Comparison of ENCODE assay signal across 8 mouse cellular contexts in the genomic region with DNA sequence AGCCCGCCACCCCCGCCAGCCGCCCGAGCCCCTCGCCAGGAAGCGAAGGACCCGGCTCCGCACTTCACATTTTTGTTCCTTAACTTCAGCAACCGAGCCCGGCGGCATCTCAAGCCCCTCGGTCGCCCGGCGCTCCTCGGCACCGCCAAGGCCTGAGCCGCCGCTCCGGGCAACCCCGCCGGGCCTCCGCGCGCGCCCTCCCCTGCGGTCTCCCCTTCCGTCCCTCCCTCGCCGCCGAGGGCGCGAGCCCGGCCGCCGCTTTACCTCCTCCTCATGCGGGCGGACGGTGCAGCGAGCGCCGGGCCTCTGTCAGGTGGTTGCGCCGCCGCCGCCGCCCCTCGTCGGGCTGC. TPM values are rescaled to one million over a fixed set of nuclear protein-coding genes. Genes with fewer than 3 reads are reported as not detected.
DNase-seq lines count a peak whose midpoint lies in the region; ATAC-seq and TF ChIP-seq lines count a peak whose summit lies in the region.

No protein-coding gene starts in this region.

- under 1% methylated on average over 49 of the region's 49 CpGs for WGBS in heart, embryonic 16.5 days
- WGBS in liver, embryonic 15.5 days (ENCODE audit: insufficient replicate concordance): under 1% methylated on average over 44 of the region's 49 CpGs
- WGBS in small intestine, adult 2 months: under 1% methylated on average over 46 of the region's 49 CpGs

- peak overlapping the region; percentile 65 for H3K4me2 ChIP-seq in heart, embryonic 16.5 days (ENCODE audit: low read depth, low read length)
- H3K4me2 ChIP-seq in liver, embryonic 15.5 days: peak overlapping the region; percentile 87

- H3K27ac ChIP-seq in heart, embryonic 16.5 days (ENCODE audit: low read length): peak overlapping the region; percentile 92
- peak overlapping the region; percentile 95 for H3K27ac ChIP-seq in liver, embryonic 15.5 days (replicated peaks)
- peak overlapping the region; percentile 54 for H3K27ac ChIP-seq in small intestine, adult 2 months (ENCODE audit: insufficient read depth, low read depth, low read length)

- no peaks in the 10 kb centered on the region for H3K27me3 ChIP-seq in heart, embryonic 16.5 days (ENCODE audit: control insufficient read depth, insufficient read depth, low read length)
- no peaks in the 10 kb centered on the region for H3K27me3 ChIP-seq in liver, embryonic 15.5 days
- no peaks in the 10 kb centered on the region for H3K27me3 ChIP-seq in small intestine, adult 2 months (ENCODE audit: control insufficient read depth, insufficient read depth, low read length)

- ATAC-seq in frontal cortex, adult (ENCODE audit: low TSS enrichment): peak; percentile 39
- peak; percentile 52 for ATAC-seq in heart, embryonic 16.5 days (replicated peaks; ENCODE audit: extremely low read depth, insufficient read depth, low FRiP score)
- ATAC-seq in liver, embryonic 15.5 days (ENCODE audit: insufficient read depth): peak; percentile 60

- no peaks in the 10 kb centered on the region for H3K9me3 ChIP-seq in heart, embryonic 16.5 days (replicated peaks; ENCODE audit: control insufficient read depth, low read length)
- H3K9me3 ChIP-seq in liver, embryonic 15.5 days (replicated peaks): no peaks in the 10 kb centered on the region

- peaks cover 21% of the 10 kb centered on the region for H3K4me1 ChIP-seq in heart, embryonic 16.5 days (ENCODE audit: control insufficient read depth, insufficient read depth, low read length)
- peaks cover 42% of the 10 kb centered on the region for H3K4me1 ChIP-seq in liver, embryonic 15.5 days (replicated peaks)
- H3K4me1 ChIP-seq in small intestine, adult 2 months (ENCODE audit: control insufficient read depth, insufficient read depth, insufficient read length, low read length): peaks cover 5% of the 10 kb centered on the region; the same call in 1 of the 2 replicates

- no peak for TF ChIP-seq POLR2A in small intestine, adult 2 months (IDR thresholded peaks at IDR 0.05; ENCODE audit: low read depth, low read length)

- H3K9ac ChIP-seq in heart, embryonic 16.5 days (ENCODE audit: low read length): peak overlapping the region; percentile 97
- peak overlapping the region; percentile 96 for H3K9ac ChIP-seq in liver, embryonic 15.5 days

- no peak for DNase-seq in frontal cortex, adult 2 months (ENCODE audit: extremely low spot score in 1 of 2, low spot score in 1 of 2)
- DNase-seq in urinary bladder, postnatal 25 days (ENCODE audit: low spot score): peak; percentile 48
- DNase-seq in urinary bladder, postnatal 10 days (ENCODE audit: low spot score): no peak
- DNase-seq in cerebellum, postnatal 36 days: no peak

- H3K4me3 ChIP-seq in heart, embryonic 16.5 days (ENCODE audit: low read length): peak overlapping the region; percentile 95
- peak overlapping the region; percentile 96 for H3K4me3 ChIP-seq in liver, embryonic 15.5 days (replicated peaks)
- H3K4me3 ChIP-seq in small intestine, adult 2 months (ENCODE audit: low read depth, low read length): peak overlapping the region; percentile 92

- TF ChIP-seq CTCF in small intestine, adult 2 months (IDR thresholded peaks at IDR 0.05; ENCODE audit: extremely low read depth, insufficient read length, insufficient replicate concordance, low read depth, low read length): no peak

- peaks cover 6% of the 10 kb centered on the region; the same call in 1 of the 2 replicates for H3K36me3 ChIP-seq in heart, embryonic 16.5 days (ENCODE audit: control insufficient read depth, insufficient read depth)
- H3K36me3 ChIP-seq in liver, embryonic 15.5 days (replicated peaks): peaks cover 28% of the 10 kb centered on the region
- peaks cover 8% of the 10 kb centered on the region for H3K36me3 ChIP-seq in small intestine, adult 2 months (ENCODE audit: control insufficient read depth, insufficient read depth, low read length)

RNA-seq across cellular contexts. Expression of a gene that starts 0.6 kb away (rescaled TPM):
- polyA plus RNA-seq in frontal cortex, adult 2 months (2012; rRNA removed): 58.8 and 61.9 TPM in 2 replicates
- polyA plus RNA-seq in heart, embryonic 16.5 days (2015; fragmentation: Nextera tagmentation; extraction: Ambion mirVana): 32.3 and 32.6 TPM in 2 replicates
- polyA plus RNA-seq in liver, embryonic 15.5 days (2015; fragmentation: Nextera tagmentation; extraction: Ambion mirVana): 20.3 and 21.7 TPM in 2 replicates
- 3.0 and 5.4 TPM in 2 replicates for polyA plus RNA-seq in small intestine, adult 2 months (2012; rRNA removed)
